Mouse (Mus musculus): ENCODE measurements around the gene Ccdc6. TPM values are rescaled to one million over a fixed set of nuclear protein-coding genes. Genes with fewer than 3 reads are reported as not detected.
A peak's percentile ranks its signal among the peaks of the same experiment; 100 is the strongest.

The Ccdc6 gene
- total RNA-seq, 2 experiments from 2014 or later, result 26.6 to 26.8 TPM

GRCm38 (mm10) chr10:70156431-70157165 lies 59.7 kb downstream of the Ccdc6 start:
- DNase-seq (ENCODE audit: low spot score), result no peak
- intact Hi-C loops (cut with DNase I), result no loop called here

GRCm38 (mm10) chr10:70159651-70160320 lies 62.9 kb downstream of the Ccdc6 start:
- DNase-seq (ENCODE audit: low spot score), result no peak
- intact Hi-C loops (cut with DNase I), result no loop called here

- intact Hi-C loops (cut with DNase I), result no loop called here
- no peak for DNase-seq (ENCODE audit: low spot score)
Measured at GRCm38 (mm10) chr10:70160811-70161210, 63.9 kb downstream of the Ccdc6 start.

- no peak for DNase-seq (ENCODE audit: low spot score)
- intact Hi-C loops (cut with DNase I), result no loop called here
Measured at GRCm38 (mm10) chr10:70161504-70161903, 64.6 kb downstream of the Ccdc6 start.

GRCm38 (mm10) chr10:70163681-70164080 lies 66.8 kb downstream of the Ccdc6 start:
- intact Hi-C loops (cut with DNase I), result no loop called here
- DNase-seq (ENCODE audit: low spot score), result no peak

GRCm38 (mm10) chr10:70165877-70166276 lies 69.0 kb downstream of the Ccdc6 start:
- no peak for DNase-seq (ENCODE audit: low spot score)
- intact Hi-C loops (cut with DNase I), result no loop called here

- DNase-seq (ENCODE audit: low spot score), result no peak
- intact Hi-C loops (cut with DNase I), result no loop called here
Measured at GRCm38 (mm10) chr10:70166427-70166826, 69.5 kb downstream of the Ccdc6 start.

- intact Hi-C loops (cut with DNase I), result no loop called here
- no peak for DNase-seq (ENCODE audit: low spot score)
Measured at GRCm38 (mm10) chr10:70167625-70168024, 70.7 kb downstream of the Ccdc6 start.

GRCm38 (mm10) chr10:70168396-70168795 lies 71.5 kb downstream of the Ccdc6 start:
- no peak for DNase-seq (ENCODE audit: low spot score)
- intact Hi-C loops (cut with DNase I), result no loop called here

GRCm38 (mm10) chr10:70169044-70169443 lies 72.1 kb downstream of the Ccdc6 start:
- intact Hi-C loops (cut with DNase I), result no loop called here
- no peak for DNase-seq (ENCODE audit: low spot score)

GRCm38 (mm10) chr10:70173314-70173713 lies 76.4 kb downstream of the Ccdc6 start:
- intact Hi-C loops (cut with DNase I), result loop anchor here (2.0 to 10.0 kb wide), 4 partner anchors 76 to 299 kb away; partner anchors contain the start of gene Ccdc6
- DNase-seq (ENCODE audit: low spot score), result no peak

GRCm38 (mm10) chr10:70174494-70175190 lies 77.7 kb downstream of the Ccdc6 start:
- no peak for DNase-seq (ENCODE audit: low spot score)
- intact Hi-C loops (cut with DNase I), result loop anchor here (5.0 to 10.0 kb wide), 3 partner anchors 77 to 300 kb away; partner anchors contain the start of gene Ccdc6

GRCm38 (mm10) chr10:70180727-70181126 lies 83.8 kb downstream of the Ccdc6 start:
- intact Hi-C loops (cut with DNase I), result loop anchor here (5.0 kb wide), 1 partner anchor 33 kb away; no protein-coding TSS in a partner anchor
- DNase-seq (ENCODE audit: low spot score), result no peak

- no peak for DNase-seq (ENCODE audit: low spot score)
- intact Hi-C loops (cut with DNase I), result loop anchor here (5.0 kb wide), 1 partner anchor 34 kb away; no protein-coding TSS in a partner anchor
Measured at GRCm38 (mm10) chr10:70181279-70181972, 84.5 kb downstream of the Ccdc6 start.

- DNase-seq (ENCODE audit: low spot score), result peak; percentile 54
- intact Hi-C loops (cut with DNase I), result loop anchor here (5.0 kb wide), 1 partner anchor 36 kb away; no protein-coding TSS in a partner anchor
Measured at GRCm38 (mm10) chr10:70183210-70184080, 86.5 kb downstream of the Ccdc6 start.

GRCm38 (mm10) chr10:70186136-70186535 lies 89.2 kb downstream of the Ccdc6 start:
- intact Hi-C loops (cut with DNase I), result no loop called here

GRCm38 (mm10) chr10:70186586-70186985 lies 89.7 kb downstream of the Ccdc6 start:
- intact Hi-C loops (cut with DNase I), result no loop called here
- no peak for DNase-seq (ENCODE audit: low spot score)

More at GRCm38 (mm10) chr10:70186136-70186535, 89.2 kb downstream of the Ccdc6 start:
- DNase-seq (ENCODE audit: low spot score), result no peak

- intact Hi-C loops (cut with DNase I), result no loop called here
- no peak for DNase-seq (ENCODE audit: low spot score)
Measured at GRCm38 (mm10) chr10:70189864-70190263, 92.9 kb downstream of the Ccdc6 start.

GRCm38 (mm10) chr10:70194283-70194682 lies 97.4 kb downstream of the Ccdc6 start:
- DNase-seq (ENCODE audit: low spot score), result no peak
- intact Hi-C loops (cut with DNase I), result no loop called here

Data from heart, postnatal 25 days (tissue).